Mouse (Mus musculus): Measurements from ENCODE around the gene March9. TPM values are rescaled to one million over a fixed set of nuclear protein-coding genes. Genes with fewer than 3 reads are reported as not detected.
"Not testable (repeated sequence)": the region's sequence is repeated elsewhere in the genome, so short reads cannot be mapped to it uniquely, and the experiment has no call there.

The March9 gene
- polyA plus RNA-seq, 1 experiment from 2014 or later, result 0.46 TPM

DNA sequence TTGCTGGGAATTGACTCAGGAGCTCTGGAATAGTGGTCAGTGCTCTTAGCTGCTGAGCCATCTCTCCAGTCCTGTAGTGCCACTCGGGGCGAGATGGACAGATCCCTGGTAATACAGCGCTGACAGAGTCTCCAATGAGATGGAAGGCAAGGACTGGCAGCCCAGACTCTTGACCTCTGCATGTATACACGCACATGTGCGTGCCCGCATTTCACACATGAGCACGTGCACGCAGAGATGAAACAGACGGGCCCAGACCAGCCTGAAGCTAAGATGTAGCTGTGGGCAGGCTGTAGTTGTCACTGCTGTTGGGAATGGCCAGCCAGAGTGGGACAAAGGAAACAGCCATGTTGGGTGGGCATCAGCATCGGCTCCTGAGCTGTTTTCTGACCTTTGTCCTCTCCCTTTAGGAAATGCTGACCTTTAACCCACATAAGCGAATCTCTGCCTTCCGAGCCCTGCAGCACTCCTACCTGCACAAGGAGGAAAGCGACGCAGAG, 6.6 kb upstream of the March9 start:
- Histone ChIP-seq H3K9ac (ENCODE audit: low read length) (no peak overlapping the region), H3K4me2 (ENCODE audit: low read depth, low read length) (no peak overlapping the region), H3K27me3 (ENCODE audit: control insufficient read depth, insufficient read depth, low read depth, low read length) (no peaks in the 10 kb centered on the region; the same call in 1 of the 2 replicates), H3K27ac (ENCODE audit: low read length) (no peak overlapping the region), H3K36me3 (ENCODE audit: control insufficient read depth, insufficient read depth, low read length) (peaks cover 39% of the 10 kb centered on the region), H3K9me3 (ENCODE audit: control insufficient read depth, low read length) (no peaks in the 10 kb centered on the region), H3K4me1 (replicated peaks; ENCODE audit: control insufficient read depth, insufficient read depth, low read length) (peaks cover 25% of the 10 kb centered on the region), H3K4me3 (ENCODE audit: low read length) (no peak overlapping the region)
- 86% methylated on average over 14 of the region's 14 CpGs for WGBS
- no peak for ATAC-seq (ENCODE audit: low read depth)

DNA sequence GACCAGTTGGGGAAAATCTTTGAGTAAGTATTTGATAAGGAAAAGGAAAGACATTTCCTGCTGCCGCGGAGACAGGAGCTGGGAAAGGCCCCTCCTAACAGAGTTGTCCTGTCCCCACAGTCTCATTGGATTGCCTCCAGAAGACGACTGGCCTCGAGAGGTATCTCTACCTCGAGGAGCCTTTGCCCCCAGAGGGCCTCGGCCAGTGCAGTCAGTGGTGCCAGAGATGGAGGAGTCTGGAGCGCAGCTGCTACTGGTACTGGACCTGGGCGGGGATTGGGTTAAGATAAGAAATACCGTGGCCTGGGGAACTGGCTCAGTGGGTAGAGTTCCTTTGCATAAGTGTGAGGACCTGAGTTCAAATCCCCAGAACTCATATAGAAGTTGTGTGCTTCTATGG, 6.0 kb upstream of the March9 start:
- Histone ChIP-seq H3K4me2 (ENCODE audit: low read depth, low read length) (no peak overlapping the region), H3K27ac (ENCODE audit: low read length) (no peak overlapping the region), H3K27me3 (ENCODE audit: control insufficient read depth, insufficient read depth, low read depth, low read length) (no peaks in the 10 kb centered on the region; the same call in 1 of the 2 replicates), H3K9ac (ENCODE audit: low read length) (no peak overlapping the region), H3K36me3 (ENCODE audit: control insufficient read depth, insufficient read depth, low read length) (peaks cover 39% of the 10 kb centered on the region), H3K9me3 (ENCODE audit: control insufficient read depth, low read length) (no peaks in the 10 kb centered on the region), H3K4me1 (replicated peaks; ENCODE audit: control insufficient read depth, insufficient read depth, low read length) (peaks cover 21% of the 10 kb centered on the region), H3K4me3 (ENCODE audit: low read length) (no peak overlapping the region)
- 71% methylated on average over 9 of the region's 9 CpGs for WGBS
- ATAC-seq (ENCODE audit: low read depth), result no peak

DNA sequence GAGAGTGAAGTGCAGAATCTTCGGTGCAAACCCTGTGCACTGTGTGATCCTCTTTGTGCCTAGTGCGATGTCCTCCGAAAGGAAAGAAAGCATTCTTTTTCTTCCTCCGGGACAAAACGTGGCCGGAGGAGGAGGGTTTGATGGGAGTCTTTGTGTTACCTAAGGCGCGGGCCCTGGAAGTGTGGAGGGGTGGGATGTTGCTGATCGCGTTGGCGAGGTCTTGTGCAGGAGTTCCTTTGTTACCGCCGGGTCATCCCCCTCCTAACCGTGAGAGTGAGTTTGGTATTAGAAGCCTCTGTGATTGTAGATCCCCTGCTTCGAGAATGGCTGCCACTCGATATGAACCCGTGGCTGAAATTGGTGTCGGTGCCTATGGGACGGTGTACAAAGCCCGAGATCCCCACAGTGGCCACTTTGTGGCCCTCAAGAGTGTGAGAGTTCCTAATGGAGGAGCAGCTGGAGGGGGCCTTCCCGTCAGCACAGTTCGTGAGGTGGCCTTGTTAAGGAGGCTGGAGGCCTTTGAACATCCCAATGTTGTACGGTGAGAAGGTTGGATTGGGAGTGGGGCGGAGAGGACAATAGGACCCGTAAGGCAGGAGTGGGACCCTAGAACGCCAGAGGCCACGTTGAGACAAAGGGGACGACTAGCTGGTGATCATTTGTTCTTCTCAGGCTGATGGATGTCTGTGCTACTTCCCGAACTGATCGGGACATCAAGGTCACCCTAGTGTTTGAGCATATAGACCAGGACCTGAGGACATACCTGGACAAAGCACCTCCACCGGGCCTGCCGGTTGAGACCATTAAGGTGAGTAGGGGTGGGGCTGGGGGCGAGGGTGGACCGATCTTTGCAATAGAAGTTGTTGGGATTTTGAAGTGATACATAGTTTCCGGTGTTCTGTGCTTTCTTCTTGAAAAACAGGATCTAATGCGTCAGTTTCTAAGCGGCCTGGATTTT, 4.2 kb upstream of the March9 start:
- WGBS, result 7% methylated on average over 37 of the region's 37 CpGs
- H3K9me3 ChIP-seq (ENCODE audit: control insufficient read depth, low read length), result no peaks in the 10 kb centered on the region
- H3K36me3 ChIP-seq (ENCODE audit: control insufficient read depth, insufficient read depth, low read length), result peaks cover 39% of the 10 kb centered on the region
- peak overlapping the region; percentile 75 for H3K9ac ChIP-seq (ENCODE audit: low read length)
- H3K4me1 ChIP-seq (replicated peaks; ENCODE audit: control insufficient read depth, insufficient read depth, low read length), result peaks cover 24% of the 10 kb centered on the region
- H3K4me2 ChIP-seq (ENCODE audit: low read depth, low read length), result peak overlapping the region; percentile 75
- peaks cover 9% of the 10 kb centered on the region for H3K27me3 ChIP-seq (ENCODE audit: control insufficient read depth, insufficient read depth, low read depth, low read length)
- no peak for ATAC-seq (ENCODE audit: low read depth)
- H3K27ac ChIP-seq (ENCODE audit: low read length), result peak overlapping the region; percentile 37
- H3K4me3 ChIP-seq (ENCODE audit: low read length), result peak overlapping the region; percentile 67

DNA sequence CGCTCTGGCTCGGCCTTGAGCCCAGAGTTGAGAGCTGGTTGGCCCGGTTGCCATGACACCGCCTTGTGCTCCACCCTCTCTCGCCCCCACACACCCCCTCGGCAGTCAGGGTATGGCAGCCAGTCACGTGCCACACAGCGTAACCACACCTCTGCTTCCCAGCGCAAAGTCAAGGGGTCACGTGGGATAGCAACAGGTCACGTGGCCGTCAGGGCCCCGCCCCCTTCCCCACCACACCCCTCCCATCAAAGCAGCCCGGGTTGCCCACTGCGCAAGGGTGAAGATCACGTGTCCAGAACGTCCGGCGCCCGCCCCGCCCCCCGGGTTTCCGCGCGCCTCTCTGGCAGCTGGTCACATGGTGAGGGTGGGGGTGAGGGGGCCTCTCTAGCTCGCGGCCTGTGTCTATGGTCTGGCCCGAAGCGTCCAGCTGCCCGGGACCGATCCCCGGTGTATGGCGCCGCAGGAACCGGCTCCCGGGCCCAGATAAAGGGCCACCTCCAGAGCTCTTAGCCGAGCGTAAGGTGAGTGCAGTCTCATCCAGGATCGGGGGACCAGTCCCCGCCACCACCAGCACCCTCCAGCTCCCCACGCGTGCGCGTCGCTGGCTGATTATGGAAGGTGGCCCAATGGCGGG, 3.4 kb upstream of the March9 start, which contains the start of gene Cdk4:
Gene Cdk4 (plus strand): TSS at position 296 of the 634 bp plus-strand sequence.
- peak within 1 kb of the TSS; percentile 67 for H3K4me3 ChIP-seq (ENCODE audit: low read length)
- no peaks in the 10 kb centered on the region for H3K9me3 ChIP-seq (ENCODE audit: control insufficient read depth, low read length)
- H3K9ac ChIP-seq (ENCODE audit: low read length), result peak within 1 kb of the TSS; percentile 75
- peaks cover 37% of the 10 kb centered on the region for H3K36me3 ChIP-seq (ENCODE audit: control insufficient read depth, insufficient read depth, low read length)
- peak within 1 kb of the TSS; percentile 59 for H3K27ac ChIP-seq (ENCODE audit: low read length)
- peak; percentile 93 for ATAC-seq (ENCODE audit: low read depth)
- peaks cover 12% of the 10 kb centered on the region for H3K27me3 ChIP-seq (ENCODE audit: control insufficient read depth, insufficient read depth, low read depth, low read length)
- WGBS, result under 1% methylated on average over 46 of the region's 46 CpGs
- H3K4me2 ChIP-seq (ENCODE audit: low read depth, low read length), result peak within 1 kb of the TSS; percentile 75
- H3K4me1 ChIP-seq (replicated peaks; ENCODE audit: control insufficient read depth, insufficient read depth, low read length), result peaks cover 21% of the 10 kb centered on the region

DNA sequence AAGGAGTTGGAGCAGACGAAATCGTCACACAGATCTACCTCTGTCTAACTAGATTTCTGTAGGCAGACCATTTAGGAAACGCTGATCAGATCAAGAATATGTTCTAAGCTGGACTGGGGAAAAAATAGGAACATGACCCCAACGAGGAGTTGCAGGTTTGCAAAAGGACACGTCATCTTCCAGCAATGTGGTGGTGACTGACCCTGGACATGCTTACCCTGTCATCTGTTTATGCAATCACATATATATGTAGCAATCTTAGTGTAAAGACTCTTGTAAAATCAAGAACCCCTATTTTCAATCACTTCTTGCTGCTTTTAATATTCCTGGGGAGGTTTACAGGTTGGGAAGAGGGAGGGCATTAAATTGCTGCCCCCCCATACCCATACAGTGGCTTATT, 2.5 kb upstream of the March9 start:
- Histone ChIP-seq H3K4me2 (ENCODE audit: low read depth, low read length) (no peak overlapping the region), H3K27me3 (ENCODE audit: control insufficient read depth, insufficient read depth, low read depth, low read length) (peaks cover 12% of the 10 kb centered on the region), H3K4me3 (ENCODE audit: low read length) (no peak overlapping the region), H3K4me1 (replicated peaks; ENCODE audit: control insufficient read depth, insufficient read depth, low read length) (peaks cover 19% of the 10 kb centered on the region), H3K27ac (ENCODE audit: low read length) (no peak overlapping the region), H3K9ac (ENCODE audit: low read length) (no peak overlapping the region), H3K9me3 (ENCODE audit: control insufficient read depth, low read length) (no peaks in the 10 kb centered on the region), H3K36me3 (ENCODE audit: control insufficient read depth, insufficient read depth, low read length) (peaks cover 28% of the 10 kb centered on the region)
- WGBS, result 60% methylated on average over 5 of the region's 5 CpGs
- ATAC-seq (ENCODE audit: low read depth), result no peak

DNA sequence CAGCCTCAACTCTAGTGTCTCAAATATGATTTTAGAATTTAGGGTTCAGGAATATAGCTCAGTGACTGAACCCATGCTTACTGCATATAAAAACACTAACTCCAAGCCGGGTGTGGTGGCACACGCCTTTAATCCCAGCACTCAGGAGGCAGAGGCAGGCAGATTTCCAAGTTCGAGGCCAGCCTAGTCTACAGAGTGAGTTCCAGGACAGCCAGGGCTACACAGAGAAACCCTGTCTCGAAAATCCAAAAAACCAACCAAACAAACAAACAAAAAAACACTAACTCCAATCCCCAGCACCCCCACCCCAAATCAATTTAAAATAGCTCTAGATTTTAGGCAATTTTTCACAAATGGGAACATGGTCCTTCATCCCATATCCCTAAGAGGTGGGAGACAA, 2.1 kb upstream of the March9 start:
- H3K4me3 ChIP-seq (ENCODE audit: low read length); H3K27ac ChIP-seq (ENCODE audit: low read length); ATAC-seq (ENCODE audit: low read depth); H3K9ac ChIP-seq (ENCODE audit: low read length); H3K9me3 ChIP-seq (ENCODE audit: control insufficient read depth, low read length); H3K4me2 ChIP-seq (ENCODE audit: low read depth, low read length): not testable (repeated sequence)
- WGBS, result 81% methylated on average over 4 of the region's 4 CpGs
- Histone ChIP-seq H3K27me3 (ENCODE audit: control insufficient read depth, insufficient read depth, low read depth, low read length) (peaks cover 12% of the 10 kb centered on the region), H3K36me3 (ENCODE audit: control insufficient read depth, insufficient read depth, low read length) (peaks cover 24% of the 10 kb centered on the region), H3K4me1 (replicated peaks; ENCODE audit: control insufficient read depth, insufficient read depth, low read length) (peaks cover 19% of the 10 kb centered on the region)

DNA sequence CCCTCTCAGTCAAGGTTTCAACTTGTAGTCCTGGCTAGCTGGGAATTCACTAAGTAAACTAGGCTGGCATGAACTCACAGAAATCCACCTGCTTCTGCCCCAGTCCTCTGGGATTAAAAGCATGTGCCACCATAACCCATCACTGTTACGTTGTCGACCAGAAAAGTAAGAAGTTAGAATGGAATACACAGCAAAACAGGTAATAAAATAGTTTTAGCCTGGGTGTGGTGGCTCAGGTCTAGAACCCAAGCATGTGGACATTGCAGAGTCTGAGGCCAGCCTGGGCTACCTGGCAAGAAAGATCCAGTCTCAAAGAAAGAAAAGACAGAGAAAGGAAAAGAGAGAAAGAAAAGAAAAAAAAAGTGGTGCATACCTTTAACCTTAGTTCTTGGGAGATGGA, 1.5 kb upstream of the March9 start:
- H3K27me3 ChIP-seq (ENCODE audit: control insufficient read depth, insufficient read depth, low read depth, low read length), result peaks cover 12% of the 10 kb centered on the region
- H3K36me3 ChIP-seq (ENCODE audit: control insufficient read depth, insufficient read depth, low read length), result peaks cover 19% of the 10 kb centered on the region
- H3K27ac ChIP-seq (ENCODE audit: low read length), result no peak overlapping the region
- ATAC-seq (ENCODE audit: low read depth), result no peak
- H3K9ac ChIP-seq (ENCODE audit: low read length), result no peak overlapping the region
- H3K4me1 ChIP-seq (replicated peaks; ENCODE audit: control insufficient read depth, insufficient read depth, low read length), result peaks cover 19% of the 10 kb centered on the region
- H3K9me3 ChIP-seq (ENCODE audit: control insufficient read depth, low read length), result no peaks in the 10 kb centered on the region
- no peak overlapping the region for H3K4me3 ChIP-seq (ENCODE audit: low read length)
- WGBS, result 71% methylated on average over 2 of the region's 2 CpGs
- H3K4me2 ChIP-seq (ENCODE audit: low read depth, low read length), result no peak overlapping the region

DNA sequence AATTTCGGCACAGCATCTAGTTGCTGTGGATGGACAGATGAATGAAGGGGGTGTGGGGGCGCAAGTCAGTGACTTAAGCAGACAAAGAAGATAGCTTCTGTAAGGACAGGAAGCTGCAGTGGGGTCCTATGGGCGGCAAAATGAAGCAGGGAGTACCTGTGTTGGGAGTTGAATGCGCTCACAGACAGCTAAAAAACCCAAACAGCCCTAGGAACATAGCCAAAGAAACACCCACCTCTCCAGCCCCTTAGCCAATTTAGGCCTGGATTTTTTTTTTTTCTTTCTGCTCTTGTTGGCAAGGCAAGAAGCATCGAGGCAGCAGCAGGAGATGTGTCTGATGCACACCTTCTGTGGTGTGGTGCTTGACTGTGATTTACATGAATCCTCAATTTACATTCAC, 1.1 kb upstream of the March9 start:
- Histone ChIP-seq H3K27me3 (ENCODE audit: control insufficient read depth, insufficient read depth, low read depth, low read length) (peaks cover 12% of the 10 kb centered on the region), H3K4me2 (ENCODE audit: low read depth, low read length) (no peak overlapping the region)

More for the DNA sequence above, 1.1 kb upstream of the March9 start:
- Histone ChIP-seq H3K4me1 (replicated peaks; ENCODE audit: control insufficient read depth, insufficient read depth, low read length) (peaks cover 19% of the 10 kb centered on the region), H3K9me3 (ENCODE audit: control insufficient read depth, low read length) (no peaks in the 10 kb centered on the region), H3K9ac (ENCODE audit: low read length) (no peak overlapping the region), H3K4me3 (ENCODE audit: low read length) (no peak overlapping the region), H3K36me3 (ENCODE audit: control insufficient read depth, insufficient read depth, low read length) (peaks cover 16% of the 10 kb centered on the region), H3K27ac (ENCODE audit: low read length) (no peak overlapping the region)
- WGBS, result 42% methylated on average over 5 of the region's 5 CpGs
- no peak for ATAC-seq (ENCODE audit: low read depth)

Measured in lung, embryonic 16.5 days (tissue).